Mouse (Mus musculus) right cerebral cortex, adult 18-20 months (tissue): ENCODE measurements at regions not wholly inside any gene's neighbourhood (a gene's known extent, or its start where the extent isn't known, plus 50 kb on each side); places are given as distances from the start of the nearest gene placed in this dataset.

Experiments used
- DNase-seq: peaks from one replicate; pipeline ENCODE4 v3.0.0; 2022; ENCODE audit warnings: mixed read lengths

DNA sequence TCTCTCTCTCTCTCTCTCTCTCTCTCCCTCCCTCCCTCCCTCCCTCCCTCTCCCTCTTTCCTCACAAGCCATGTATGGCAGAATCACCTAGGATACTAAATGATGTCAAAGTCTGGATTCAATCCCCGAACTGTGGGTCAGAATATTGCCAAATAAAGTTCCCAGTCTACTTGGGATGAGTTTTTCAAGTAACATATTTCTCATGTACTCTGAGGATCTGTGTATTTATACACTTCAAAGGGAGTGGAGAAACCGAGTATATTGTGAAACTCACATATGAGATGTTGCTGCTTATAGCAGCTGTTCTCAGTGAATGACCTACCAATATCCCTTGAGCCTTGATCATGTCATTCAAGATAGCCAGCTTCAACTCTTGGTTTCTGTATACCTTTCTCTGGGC is 151.7 kb upstream of the Gorab start:
- no peak for DNase-seq

- no peak for DNase-seq
These were observed 135.5 kb upstream of the Gorab start for GRCm38 (mm10) chr1:163538776-163539492.

- no peak for DNase-seq
These were observed 127.1 kb upstream of the Gorab start for GRCm38 (mm10) chr1:163530563-163530962.

DNA sequence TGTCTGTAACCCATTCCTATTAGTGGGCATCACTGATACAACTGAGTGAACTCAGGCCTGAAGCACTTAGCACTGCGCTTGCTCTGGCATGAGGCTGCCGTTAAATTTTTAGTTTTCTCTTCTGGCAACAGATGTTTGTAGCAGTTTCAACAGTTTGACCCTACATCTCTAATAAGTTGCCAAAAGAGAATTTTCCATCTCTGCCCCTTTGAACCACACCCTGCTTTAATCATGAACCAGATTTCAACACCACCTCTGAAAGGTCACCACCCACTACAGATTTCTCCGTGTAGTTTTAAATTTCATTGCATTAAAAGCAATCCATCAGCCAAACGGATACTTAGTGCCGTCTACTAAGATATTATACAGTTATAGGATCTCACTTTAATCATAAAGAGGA is 114.5 kb upstream of the Gorab start:
- no peak for DNase-seq

DNA sequence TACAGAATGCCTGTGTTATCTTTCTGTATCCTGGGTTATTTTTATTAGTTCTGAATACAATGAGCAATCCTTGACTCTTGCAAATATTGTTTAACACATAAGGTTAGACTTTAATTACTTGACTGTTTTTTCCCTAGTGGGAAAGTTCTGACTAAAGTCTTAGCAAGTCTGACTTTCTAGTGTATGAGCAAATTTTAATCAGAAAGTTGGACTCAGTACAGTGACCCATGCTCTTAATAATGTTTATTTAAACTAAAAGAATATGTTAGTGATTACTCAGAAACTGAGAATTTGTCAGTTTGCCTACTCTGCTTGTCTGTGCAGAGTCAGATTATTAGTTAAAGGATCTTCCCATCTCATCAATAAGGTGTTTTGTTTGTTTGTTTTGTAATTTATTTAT is 109.4 kb upstream of the Gorab start:
- no peak for DNase-seq

DNA sequence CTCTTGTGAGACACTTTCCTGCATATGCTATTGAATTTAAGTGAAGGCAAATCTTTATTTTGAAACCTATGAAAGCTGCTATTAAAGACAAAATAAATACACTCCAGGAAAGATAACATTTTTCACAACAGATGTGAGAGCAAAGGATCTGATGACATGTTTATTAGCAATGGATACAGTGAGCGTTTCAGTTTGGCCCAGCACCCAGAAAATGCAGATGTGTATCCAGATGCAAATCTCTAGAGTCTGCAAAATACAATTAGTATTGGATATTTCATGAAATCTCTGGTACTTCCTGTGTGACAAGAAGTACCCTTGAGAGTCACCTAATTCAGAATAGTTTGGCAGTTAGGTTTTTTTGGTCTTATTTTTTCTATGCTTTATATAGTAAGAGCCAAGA is 108.5 kb upstream of the Gorab start:
- no peak for DNase-seq

DNA sequence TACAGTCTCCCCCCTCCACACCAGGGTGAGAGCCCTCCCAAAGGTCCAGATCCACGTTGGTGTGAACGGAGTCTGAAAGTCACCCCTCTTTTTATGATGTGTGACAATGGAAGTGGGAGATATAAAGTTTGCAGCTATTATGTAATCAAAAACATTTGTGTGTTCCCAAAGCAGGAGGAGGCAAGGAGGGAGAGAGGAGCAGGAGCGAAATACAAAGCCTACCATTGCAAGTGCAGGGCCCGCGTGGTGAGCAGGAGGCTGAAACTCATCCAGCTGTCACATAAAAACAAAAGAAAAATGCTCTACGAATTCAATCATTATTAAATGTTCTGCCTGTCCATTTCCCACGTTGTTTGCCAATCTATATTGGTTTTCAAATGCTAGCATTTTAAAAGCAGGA is 101.6 kb upstream of the Gorab start:
- DNase-seq = no peak

- no peak for DNase-seq
These were observed 99.1 kb upstream of the Gorab start for GRCm38 (mm10) chr1:163502557-163502956.

DNA sequence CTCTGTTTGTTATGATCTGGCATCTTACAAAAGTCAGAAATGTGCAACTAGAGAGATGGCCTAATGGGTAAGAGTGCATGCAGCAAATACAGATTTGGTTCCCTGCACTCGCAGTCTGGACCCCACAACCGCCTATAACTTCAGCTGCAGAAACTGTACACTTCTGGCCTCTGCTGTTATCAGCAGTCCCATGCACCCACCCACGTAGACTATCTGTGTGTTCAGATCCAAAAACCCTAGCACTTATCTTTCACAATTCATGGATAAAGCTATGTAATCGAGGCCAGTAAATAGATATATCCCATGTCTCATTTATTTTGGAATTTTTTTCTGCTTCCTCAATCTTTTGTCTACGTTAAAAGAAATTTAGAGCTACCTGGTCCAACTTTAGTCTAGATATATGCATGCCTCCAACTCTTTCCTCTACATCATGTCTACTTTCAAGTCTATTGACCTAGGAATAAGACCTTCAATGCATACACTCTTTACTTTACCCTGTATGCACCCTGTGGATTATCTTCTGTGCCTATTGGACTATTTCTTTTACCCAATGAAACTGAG is 95.0 kb upstream of the Gorab start:
- no peak for DNase-seq

DNA sequence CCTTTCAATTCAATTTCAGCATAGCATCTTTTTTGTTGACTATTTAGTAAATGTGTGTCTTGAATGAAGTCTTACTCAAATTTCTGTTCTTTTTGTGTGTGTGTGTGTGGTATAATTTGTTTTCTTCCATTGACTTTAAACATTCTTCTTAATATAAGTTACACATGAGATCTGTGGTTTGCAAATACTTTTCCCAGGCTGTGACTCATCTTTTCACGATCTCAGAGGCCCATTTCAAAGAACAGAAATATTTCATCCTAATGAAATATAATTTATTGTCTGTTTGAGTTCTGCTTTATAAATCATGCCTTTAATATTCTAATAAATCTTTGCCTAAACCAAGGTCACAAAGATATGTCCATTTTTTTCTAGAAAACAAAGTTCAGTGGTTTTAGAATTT is 92.9 kb upstream of the Gorab start:
- DNase-seq = no peak

- no peak for DNase-seq
These were observed 85.1 kb upstream of the Gorab start for GRCm38 (mm10) chr1:163488532-163488931.

DNA sequence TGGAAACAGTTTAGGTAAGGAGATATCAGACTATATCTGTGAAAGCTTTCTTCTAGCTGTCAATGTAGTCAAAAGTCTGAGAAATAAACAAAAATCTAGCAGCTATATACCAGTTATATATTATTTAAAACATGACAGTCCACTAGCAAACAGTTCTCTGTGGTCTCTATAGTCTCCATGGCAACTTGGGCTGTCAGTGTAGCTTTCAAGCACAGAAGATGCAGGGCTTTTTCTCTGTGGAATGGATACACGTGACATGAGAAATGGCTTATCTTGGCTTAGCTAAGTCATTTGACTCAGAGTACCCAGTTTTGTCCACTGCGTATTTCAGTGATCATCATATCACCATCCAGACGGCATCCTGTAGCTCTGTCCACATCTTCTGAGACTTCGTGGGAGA is 84.6 kb upstream of the Gorab start:
- no peak for DNase-seq

DNA sequence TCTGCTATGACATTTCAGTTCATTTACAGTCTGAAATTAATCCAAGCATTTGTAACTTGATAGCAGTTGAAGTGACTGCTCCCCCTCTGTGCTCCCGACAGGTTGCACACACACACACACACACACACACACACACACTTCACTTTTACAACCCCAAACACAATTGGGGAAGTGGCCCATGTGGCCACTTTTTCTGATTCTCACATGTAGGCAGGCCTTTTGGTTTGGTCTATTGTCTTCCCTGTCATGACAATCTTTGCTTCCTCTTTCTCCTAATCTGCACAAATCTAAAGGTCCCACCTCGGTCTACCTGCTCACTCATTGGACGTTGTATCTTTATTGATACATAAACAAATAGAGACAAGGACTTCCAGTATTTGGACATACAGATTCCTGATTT is 79.6 kb upstream of the Gorab start:
- no peak for DNase-seq

DNA sequence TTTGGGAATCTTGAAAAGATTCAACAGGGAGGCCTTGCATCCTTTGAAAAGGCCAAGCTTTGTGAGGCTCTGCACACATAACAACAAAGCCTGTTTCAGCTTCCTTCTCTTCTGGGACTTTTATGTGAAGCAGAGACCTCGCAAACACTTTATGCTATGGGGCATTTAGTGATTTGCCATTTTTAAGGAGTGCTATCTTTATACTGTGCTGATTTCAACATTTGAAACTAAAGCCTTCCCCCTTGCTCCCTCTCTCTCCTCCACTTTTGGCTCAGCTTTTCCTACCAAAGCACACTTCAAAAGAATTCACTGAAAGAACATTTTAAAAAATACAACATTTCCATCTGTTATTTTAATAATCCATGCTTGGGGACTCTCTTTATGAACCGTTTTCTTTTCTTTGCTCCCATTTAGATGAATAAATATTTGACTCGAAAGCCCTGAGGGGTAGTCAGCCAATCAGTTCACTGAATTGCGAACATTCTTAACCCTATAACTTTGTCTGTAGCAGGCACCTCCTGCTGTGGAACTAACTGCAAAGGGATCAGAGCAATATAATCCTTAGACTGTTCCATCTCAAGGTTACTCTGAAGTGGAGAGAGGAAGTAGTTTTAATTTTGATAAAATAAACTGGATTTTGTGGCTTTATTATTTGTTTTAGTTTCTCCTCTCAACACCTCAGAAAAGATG is 74.2 kb upstream of the Gorab start:
- DNase-seq = no peak

GRCm38 (mm10) chr1:163461194-163461593 is 57.7 kb upstream of the Gorab start:
- no peak for DNase-seq

DNA sequence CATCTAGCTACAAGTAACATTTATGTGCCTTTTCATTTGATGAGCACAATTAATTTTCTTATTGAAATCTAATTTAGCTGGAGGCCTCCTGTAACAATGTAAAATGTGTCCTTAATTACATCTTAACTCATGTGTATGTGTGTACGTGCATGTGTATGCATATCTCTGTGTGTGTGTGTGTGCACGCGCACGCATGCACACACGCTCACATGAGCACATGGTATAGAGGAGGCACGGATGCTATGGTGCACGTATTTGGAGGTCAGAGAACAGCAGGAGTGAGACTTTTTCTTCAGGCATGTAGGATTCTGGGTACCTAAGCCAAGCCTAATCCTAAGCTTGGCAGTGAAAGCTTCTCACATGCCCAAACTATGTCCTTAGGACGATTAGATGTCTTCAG is 52.9 kb upstream of the Gorab start:
- no peak for DNase-seq
